Mouse (Mus musculus): ENCODE data around the gene Rimkla. TPM values are rescaled to one million over a fixed set of nuclear protein-coding genes. Genes with fewer than 3 reads are reported as not detected.

The Rimkla gene
- polyA plus RNA-seq, 1 experiment from 2014 or later = 12.2 TPM

GRCm38 (mm10) chr4:119523575-119523974, 31.1 kb upstream of the Rimkla start:
- no peak overlapping the region for H3K9ac ChIP-seq
- H3K27me3 ChIP-seq = no peaks in the 10 kb centered on the region
- no peak overlapping the region for H3K4me3 ChIP-seq
- H3K36me3 ChIP-seq (ENCODE audit: poor library complexity, severe bottlenecking) = no peaks in the 10 kb centered on the region
- WGBS = 67% methylated on average over 4 of the region's 4 CpGs
- no peaks in the 10 kb centered on the region; the same call in 1 of the 2 replicates for H3K4me1 ChIP-seq
- no peak for ATAC-seq
- H3K27ac ChIP-seq = peak overlapping the region; percentile 44
- H3K9me3 ChIP-seq (replicated peaks) = no peaks in the 10 kb centered on the region
- H3K4me2 ChIP-seq = no peak overlapping the region

GRCm38 (mm10) chr4:119512731-119513141, 20.3 kb upstream of the Rimkla start:
- no peaks in the 10 kb centered on the region for H3K36me3 ChIP-seq (ENCODE audit: poor library complexity, severe bottlenecking)
- no peak overlapping the region for H3K4me2 ChIP-seq
- H3K27ac ChIP-seq = no peak overlapping the region
- 58% methylated on average over 3 of the region's 3 CpGs for WGBS
- ATAC-seq = no peak
- H3K4me1 ChIP-seq = no peaks in the 10 kb centered on the region
- H3K9me3 ChIP-seq (replicated peaks) = no peaks in the 10 kb centered on the region
- no peak overlapping the region for H3K4me3 ChIP-seq
- H3K27me3 ChIP-seq = no peaks in the 10 kb centered on the region
- H3K9ac ChIP-seq = no peak overlapping the region

GRCm38 (mm10) chr4:119511591-119511990, 19.2 kb upstream of the Rimkla start:
- no peaks in the 10 kb centered on the region for H3K4me1 ChIP-seq
- H3K4me2 ChIP-seq = no peak overlapping the region
- no peak overlapping the region for H3K27ac ChIP-seq
- WGBS = 54% methylated on average over 2 of the region's 2 CpGs
- H3K9me3 ChIP-seq (replicated peaks) = no peaks in the 10 kb centered on the region
- H3K36me3 ChIP-seq (ENCODE audit: poor library complexity, severe bottlenecking) = no peaks in the 10 kb centered on the region
- no peaks in the 10 kb centered on the region for H3K27me3 ChIP-seq
- H3K9ac ChIP-seq = no peak overlapping the region
- no peak overlapping the region for H3K4me3 ChIP-seq
- no peak for ATAC-seq

GRCm38 (mm10) chr4:119498319-119498848, 6.0 kb upstream of the Rimkla start:
- Histone ChIP-seq H3K27me3 (peaks cover 4% of the 10 kb centered on the region; the same call in 1 of the 2 replicates), H3K4me3 (no peak overlapping the region), H3K36me3 (ENCODE audit: poor library complexity, severe bottlenecking) (no peaks in the 10 kb centered on the region), H3K4me2 (no peak overlapping the region), H3K9me3 (replicated peaks) (no peaks in the 10 kb centered on the region), H3K9ac (no peak overlapping the region), H3K4me1 (no peaks in the 10 kb centered on the region), H3K27ac (no peak overlapping the region)
- no peak for ATAC-seq
- 61% methylated on average over 5 of the region's 5 CpGs for WGBS

GRCm38 (mm10) chr4:119492933-119493327, 502 bp upstream of the Rimkla start:
- Histone ChIP-seq H3K36me3 (ENCODE audit: poor library complexity, severe bottlenecking) (no peaks in the 10 kb centered on the region), H3K4me2 (peak overlapping the region; percentile 78), H3K4me1 (peaks cover 12% of the 10 kb centered on the region; the same call in 1 of the 2 replicates), H3K27ac (no peak overlapping the region), H3K9me3 (replicated peaks) (no peaks in the 10 kb centered on the region), H3K27me3 (peaks cover 4% of the 10 kb centered on the region; the same call in 1 of the 2 replicates), H3K9ac (peak overlapping the region; percentile 76), H3K4me3 (peak overlapping the region; percentile 61)
- 40% methylated on average over 10 of the region's 10 CpGs for WGBS
- peak; percentile 46 for ATAC-seq

- 78% methylated on average over 3 of the region's 3 CpGs for WGBS
- no peak for ATAC-seq
- no peak overlapping the region for H3K9ac ChIP-seq
These were observed 1.6 kb downstream of the Rimkla start for GRCm38 (mm10) chr4:119490806-119491205.

GRCm38 (mm10) chr4:119489666-119490065, 2.8 kb downstream of the Rimkla start:
- H3K27me3 ChIP-seq = peaks cover 4% of the 10 kb centered on the region; the same call in 1 of the 2 replicates
- no peak overlapping the region for H3K4me2 ChIP-seq
- H3K4me3 ChIP-seq = no peak overlapping the region
- no peak overlapping the region for H3K27ac ChIP-seq
- H3K9me3 ChIP-seq (replicated peaks) = no peaks in the 10 kb centered on the region
- 82% methylated on average over 10 of the region's 10 CpGs for WGBS
- H3K4me1 ChIP-seq = peaks cover 12% of the 10 kb centered on the region; the same call in 1 of the 2 replicates
- H3K9ac ChIP-seq = no peak overlapping the region
- ATAC-seq = no peak
- no peaks in the 10 kb centered on the region for H3K36me3 ChIP-seq (ENCODE audit: poor library complexity, severe bottlenecking)

More at GRCm38 (mm10) chr4:119490806-119491205, 1.6 kb downstream of the Rimkla start:
- no peaks in the 10 kb centered on the region for H3K9me3 ChIP-seq (replicated peaks)
- H3K4me3 ChIP-seq = no peak overlapping the region
- H3K27me3 ChIP-seq = peaks cover 4% of the 10 kb centered on the region; the same call in 1 of the 2 replicates
- H3K36me3 ChIP-seq (ENCODE audit: poor library complexity, severe bottlenecking) = no peaks in the 10 kb centered on the region
- no peak overlapping the region for H3K4me2 ChIP-seq
- peaks cover 12% of the 10 kb centered on the region; the same call in 1 of the 2 replicates for H3K4me1 ChIP-seq
- no peak overlapping the region for H3K27ac ChIP-seq

- no peaks in the 10 kb centered on the region for H3K9me3 ChIP-seq (replicated peaks)
- no peak overlapping the region for H3K27ac ChIP-seq
- no peak overlapping the region for H3K4me3 ChIP-seq
- H3K4me1 ChIP-seq = no peaks in the 10 kb centered on the region
- no peak overlapping the region for H3K4me2 ChIP-seq
- H3K9ac ChIP-seq = no peak overlapping the region
- H3K27me3 ChIP-seq = no peaks in the 10 kb centered on the region
- no peak for ATAC-seq
- 69% methylated on average over 7 of the region's 7 CpGs for WGBS
- H3K36me3 ChIP-seq (ENCODE audit: poor library complexity, severe bottlenecking) = no peaks in the 10 kb centered on the region
These were observed 7.5 kb downstream of the Rimkla start for GRCm38 (mm10) chr4:119484882-119485281.

- Histone ChIP-seq H3K27me3 (no peaks in the 10 kb centered on the region), H3K36me3 (ENCODE audit: poor library complexity, severe bottlenecking) (no peaks in the 10 kb centered on the region), H3K9me3 (replicated peaks) (no peaks in the 10 kb centered on the region), H3K9ac (no peak overlapping the region), H3K4me1 (no peaks in the 10 kb centered on the region), H3K4me2 (no peak overlapping the region), H3K27ac (no peak overlapping the region), H3K4me3 (no peak overlapping the region)
- ATAC-seq = no peak
- WGBS = 58% methylated on average over 9 of the region's 9 CpGs
These were observed 9.4 kb downstream of the Rimkla start for GRCm38 (mm10) chr4:119483051-119483450.

GRCm38 (mm10) chr4:119473150-119473549, 19.3 kb downstream of the Rimkla start:
- Histone ChIP-seq H3K9me3 (replicated peaks) (no peaks in the 10 kb centered on the region), H3K27me3 (no peaks in the 10 kb centered on the region), H3K4me2 (no peak overlapping the region), H3K27ac (no peak overlapping the region), H3K4me1 (no peaks in the 10 kb centered on the region), H3K4me3 (no peak overlapping the region), H3K9ac (no peak overlapping the region), H3K36me3 (ENCODE audit: poor library complexity, severe bottlenecking) (0 out of 2 replicates have a peak, but pooled peaks cover 5% of the 10 kb centered on the region)
- 74% methylated on average over 5 of the region's 5 CpGs for WGBS
- no peak for ATAC-seq

- Histone ChIP-seq H3K27me3 (no peaks in the 10 kb centered on the region), H3K9me3 (replicated peaks) (no peaks in the 10 kb centered on the region), H3K4me1 (no peaks in the 10 kb centered on the region), H3K27ac (no peak overlapping the region), H3K4me3 (no peak overlapping the region), H3K36me3 (ENCODE audit: poor library complexity, severe bottlenecking) (0 out of 2 replicates have a peak, but pooled peaks cover 5% of the 10 kb centered on the region), H3K9ac (no peak overlapping the region), H3K4me2 (no peak overlapping the region)
- no peak for ATAC-seq
- WGBS = 93% methylated on average over 9 of the region's 9 CpGs
These were observed 19.9 kb downstream of the Rimkla start for GRCm38 (mm10) chr4:119472545-119472944.

GRCm38 (mm10) chr4:119467720-119468380, 24.6 kb downstream of the Rimkla start:
- Histone ChIP-seq H3K27me3 (no peaks in the 10 kb centered on the region), H3K4me3 (no peak overlapping the region), H3K9me3 (replicated peaks) (no peaks in the 10 kb centered on the region), H3K4me1 (peaks cover 14% of the 10 kb centered on the region), H3K27ac (no peak overlapping the region), H3K36me3 (ENCODE audit: poor library complexity, severe bottlenecking) (no peaks in the 10 kb centered on the region), H3K4me2 (no peak overlapping the region), H3K9ac (no peak overlapping the region)
- WGBS = 87% methylated on average over 16 of the region's 16 CpGs
- ATAC-seq = no peak

Measured in forebrain, embryonic 13.5 days (tissue).